Comparison of ENCODE assay signal across 26 mouse cellular contexts in the genomic region with DNA sequence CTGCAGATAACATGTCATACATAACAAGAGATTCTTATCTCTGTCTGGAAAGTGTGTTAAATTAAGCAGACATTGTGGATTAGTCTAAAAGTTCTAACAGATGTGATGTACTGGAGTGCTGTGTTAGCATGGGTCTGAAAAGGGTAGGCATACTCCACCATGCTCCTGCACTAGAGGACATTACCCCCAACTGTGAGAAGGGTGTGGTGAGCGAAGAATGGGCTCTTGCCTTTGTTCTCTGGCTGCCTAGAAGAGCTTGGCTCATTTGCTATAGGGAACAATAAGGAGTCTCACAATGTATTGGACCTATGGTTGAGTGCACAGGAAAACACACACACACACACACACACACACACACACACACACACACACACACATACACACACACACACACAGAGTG.
"Had no signal": no experiment of that assay in that cellular context is flagged by ENCODE, and none has a peak within 500 bp of the region (broad histone marks: within the 10 kb centered on the region; RNA-seq: fewer than 3 reads in every experiment).

No protein-coding gene starts in this region.

- H3K9me3 ChIP-seq: heart, embryonic 13.5 days; heart, embryonic 15.5 days; hindbrain, embryonic 13.5 days; hindbrain, embryonic 15.5 days; kidney, embryonic 15.5 days; limb, embryonic 13.5 days; limb, embryonic 15.5 days; liver, embryonic 12.5 days had no signal

- H3K36me3 ChIP-seq: heart, embryonic 13.5 days; heart, embryonic 15.5 days; hindbrain, embryonic 13.5 days; hindbrain, embryonic 15.5 days; kidney, embryonic 15.5 days; limb, embryonic 13.5 days; limb, embryonic 15.5 days; liver, embryonic 12.5 days had no signal

- H3K27me3 ChIP-seq: heart, embryonic 13.5 days; heart, embryonic 15.5 days; hindbrain, embryonic 13.5 days; hindbrain, embryonic 15.5 days; limb, embryonic 15.5 days had no signal

- H3K4me3 ChIP-seq: heart, adult 2 months; heart, embryonic 13.5 days; heart, embryonic 15.5 days; hindbrain, embryonic 13.5 days; hindbrain, embryonic 15.5 days; kidney, embryonic 15.5 days; limb, embryonic 13.5 days; limb, embryonic 15.5 days; liver, embryonic 12.5 days had no signal

- H3K4me1 ChIP-seq: limb, embryonic 15.5 days; liver, embryonic 12.5 days had no signal

- H3K4me2 ChIP-seq: heart, embryonic 11.5 days; heart, embryonic 13.5 days; heart, embryonic 15.5 days; hindbrain, embryonic 13.5 days; hindbrain, embryonic 15.5 days; kidney, embryonic 15.5 days; limb, embryonic 13.5 days; limb, embryonic 15.5 days; liver, embryonic 12.5 days had no signal

- ATAC-seq: hindbrain, postnatal 0 days; intestine, embryonic 16.5 days; liver, embryonic 12.5 days had no signal

- H3K9ac ChIP-seq: heart, embryonic 13.5 days; heart, embryonic 15.5 days; hindbrain, embryonic 13.5 days; hindbrain, embryonic 15.5 days; kidney, embryonic 15.5 days; limb, embryonic 13.5 days; limb, embryonic 15.5 days; liver, embryonic 12.5 days; liver, embryonic 14.5 days had no signal

- DNase-seq: gastrocnemius, postnatal 14 days; gastrocnemius, postnatal 36 days; heart, adult 11 months; heart, adult 2 months; heart, postnatal 14 days; heart, postnatal 36 days; kidney, adult 11 months; kidney, adult 2 months; kidney, adult 9 months; kidney, postnatal 14 days; kidney, postnatal 36 days; layer of hippocampus, adult 9-11 months; layer of hippocampus, postnatal 36 days had no signal

- H3K27ac ChIP-seq: heart, embryonic 13.5 days; heart, embryonic 15.5 days; hindbrain, embryonic 13.5 days; hindbrain, embryonic 15.5 days; hindbrain, postnatal 0 days; kidney, embryonic 15.5 days; kidney, postnatal 0 days; limb, embryonic 13.5 days; limb, embryonic 15.5 days; liver, embryonic 12.5 days; liver, embryonic 14.5 days had no signal
